Mouse (Mus musculus) pancreas, adult 10 weeks (tissue): ENCODE results near the gene Zfp599. TPM values are rescaled to one million over a fixed set of nuclear protein-coding genes. Genes with fewer than 3 reads are reported as not detected.

Experiments used
- polyA plus RNA-seq: library from polyadenylated mRNA; stranded (reverse); fragments of 350-450 nt; fragmentation: Illumina TruSeq; extraction: RNeasy Lipid Tissue Mini Kit (QIAGEN cat#74804); gene quantifications from one replicate; pipeline ENCODE4 v1.2.3, GENCODE M21; 2015; ENCODE audit warnings: low read depth, low replicate concordance; ENCODE audit not compliant: insufficient read depth

Gene Zfp599
- not detected for polyA plus RNA-seq

DNA sequence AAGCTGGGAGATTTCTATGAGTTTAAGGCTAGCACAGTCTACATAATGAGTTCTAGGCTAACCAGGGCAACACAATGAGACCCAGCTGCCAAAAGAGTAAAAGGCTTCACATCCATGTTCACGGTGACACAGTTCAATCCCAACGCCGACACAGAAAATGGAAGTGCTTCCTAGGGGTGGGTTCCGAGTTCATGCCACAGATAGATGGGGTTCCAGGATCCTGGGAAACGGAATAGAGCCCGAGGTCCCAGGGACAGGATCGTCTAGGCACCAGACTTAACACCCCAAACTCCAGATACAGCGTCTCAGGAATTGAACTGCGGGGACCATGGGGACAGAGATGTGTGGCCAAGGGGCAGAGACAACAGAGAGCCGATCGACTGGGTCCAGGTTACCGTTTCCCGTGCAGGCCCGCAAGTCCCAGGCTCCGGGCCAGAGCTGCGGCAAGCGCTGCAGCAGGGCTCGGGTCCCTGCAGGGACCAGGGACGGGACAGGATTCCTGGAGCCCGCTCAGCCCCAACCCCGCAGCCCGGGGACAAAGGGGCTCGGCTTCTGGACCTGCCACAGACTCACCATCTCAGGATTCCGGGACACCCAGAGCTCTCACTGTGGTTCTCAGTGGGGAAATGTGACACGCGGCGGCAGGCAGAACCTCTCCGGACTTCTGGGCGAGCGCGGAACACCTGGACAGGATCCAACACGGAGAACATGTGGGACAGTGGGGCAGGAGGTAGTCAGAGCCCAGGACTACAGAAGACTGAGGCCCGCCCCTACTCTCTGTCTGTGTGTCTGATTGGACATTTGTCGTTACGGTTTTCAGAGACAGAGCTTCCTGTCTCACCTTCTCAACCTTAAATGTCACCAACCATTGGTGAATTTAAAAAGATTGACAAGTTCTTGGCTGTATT lies at the start of gene Zfp599:
Zfp599 (minus strand) TSS at position 712 of the 908 bp plus-strand sequence.

DNA sequence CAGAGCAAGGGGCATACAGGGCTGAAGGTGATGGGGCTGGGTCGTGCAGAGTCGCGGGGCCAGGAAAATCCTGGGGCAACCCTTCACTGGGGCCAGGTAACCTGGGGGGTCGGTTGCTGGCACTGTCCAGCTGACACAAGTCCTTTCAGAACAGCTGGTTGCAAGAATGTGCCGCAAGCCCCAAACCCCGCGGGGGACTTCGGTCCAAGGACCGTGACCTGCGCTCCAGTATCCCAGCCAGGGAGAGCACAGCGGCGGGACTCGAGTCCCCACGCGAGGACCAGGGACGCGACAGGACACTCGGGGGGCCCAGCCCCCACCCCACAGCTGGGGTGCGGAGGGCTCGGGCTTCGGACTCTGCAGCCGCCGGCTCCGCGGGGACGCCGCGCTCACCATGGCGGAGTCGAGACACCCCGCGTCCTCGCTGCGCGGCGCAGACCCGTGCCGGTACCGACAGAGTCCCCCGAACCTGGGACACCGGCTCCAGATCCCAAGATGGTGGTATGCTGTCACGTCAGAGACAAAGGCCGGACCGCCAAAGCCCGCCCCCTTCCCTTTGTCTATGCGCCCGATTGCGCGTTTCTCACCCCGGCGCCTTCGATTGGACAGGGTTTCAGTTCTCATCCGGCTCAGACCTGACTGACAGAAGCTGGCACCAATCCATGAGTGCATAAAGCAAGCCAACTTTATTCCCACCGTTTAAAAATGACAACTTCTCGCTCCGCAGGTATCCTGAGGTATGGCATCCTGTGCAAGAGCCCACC lies 47.6 kb upstream of the Zfp599 start, which contains the start of gene Zfp810:
Zfp810 (minus strand) TSS at position 493 of the 764 bp plus-strand sequence.

DNA sequence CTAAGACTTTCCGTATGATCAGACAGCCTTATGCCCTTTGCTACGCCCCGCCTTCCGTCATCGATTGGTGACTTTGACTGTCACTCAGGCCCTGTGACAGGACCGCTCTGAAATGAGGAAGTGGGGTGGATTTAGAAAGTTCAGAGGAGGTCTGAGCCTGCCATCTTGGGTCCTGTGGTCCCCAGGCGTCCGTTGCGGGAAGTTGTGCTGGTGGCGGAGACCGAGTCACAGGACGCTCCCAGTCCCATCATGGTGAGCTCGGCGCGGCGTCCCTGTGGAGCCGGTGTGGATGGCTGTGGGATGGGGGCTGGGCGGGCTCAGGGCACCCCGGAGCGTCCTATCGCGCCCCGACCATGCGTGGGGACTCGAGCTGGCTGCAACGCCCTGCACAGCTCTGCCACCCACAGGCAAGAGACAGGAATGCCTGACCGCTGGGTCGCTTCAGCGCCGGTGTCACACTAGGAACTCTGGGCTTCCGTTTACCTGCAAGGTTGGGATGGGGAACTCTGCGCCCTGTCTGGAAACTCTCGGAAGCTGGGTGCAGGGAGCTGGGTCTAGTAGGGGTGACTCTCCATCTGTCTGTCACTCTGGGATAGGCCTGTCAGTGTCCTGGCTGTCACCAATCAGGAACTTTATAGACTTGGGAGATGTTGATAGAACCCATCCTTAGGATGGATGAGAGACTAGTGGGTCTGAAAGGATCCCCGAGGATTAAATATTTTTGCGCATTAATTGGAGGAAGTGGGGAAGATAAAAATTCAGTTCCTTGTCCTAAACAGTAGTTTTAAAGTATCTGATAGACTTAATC lies 33.9 kb downstream of the Zfp599 start, which contains the start of gene Zfp809:
Zfp809 (plus strand) TSS at position 134 of the 808 bp plus-strand sequence.

Other genes starting within 250 kb of the Zfp599 start
- 0.20 TPM for gene Elavl3, start 207.9 kb downstream of the Zfp599 start, polyA plus RNA-seq
- gene Gm49318, start 188.6 kb downstream of the Zfp599 start, polyA plus RNA-seq = 1.6 TPM
- 3.8 TPM for gene Zfp653, start 188.5 kb downstream of the Zfp599 start, polyA plus RNA-seq
- 7.1 TPM for gene Ecsit, start 174.5 kb downstream of the Zfp599 start, polyA plus RNA-seq
- gene Cnn1, start 160.7 kb downstream of the Zfp599 start, polyA plus RNA-seq = 3.7 TPM
- 31.4 TPM for gene Elof1, start 142.7 kb downstream of the Zfp599 start, polyA plus RNA-seq
- gene Acp5, start 124.2 kb downstream of the Zfp599 start, polyA plus RNA-seq = 7.5 TPM
- gene Pigyl, start 103.0 kb downstream of the Zfp599 start, polyA plus RNA-seq = 9.3 TPM
- 0.63 TPM for gene Zfp872, start 71.8 kb downstream of the Zfp599 start, polyA plus RNA-seq
- 11.5 TPM for gene Zfp809, start 34.2 kb downstream of the Zfp599 start, polyA plus RNA-seq
- 8.2 TPM for gene Zfp810, start 47.8 kb upstream of the Zfp599 start, polyA plus RNA-seq
- 1.0 TPM for gene Anln, start 129.3 kb upstream of the Zfp599 start, polyA plus RNA-seq
- 1.00 TPM for gene 9530077C05Rik, start 151.6 kb upstream of the Zfp599 start, polyA plus RNA-seq
- gene Gm17545, start 194.4 kb upstream of the Zfp599 start, polyA plus RNA-seq = not detected
- 22.8 TPM for gene Rp9, start 209.8 kb upstream of the Zfp599 start, polyA plus RNA-seq
- 4.4 TPM for gene Bbs9, start 215.8 kb upstream of the Zfp599 start, polyA plus RNA-seq